7 mouse cellular contexts compared by ENCODE assay signal in the genomic region with DNA sequence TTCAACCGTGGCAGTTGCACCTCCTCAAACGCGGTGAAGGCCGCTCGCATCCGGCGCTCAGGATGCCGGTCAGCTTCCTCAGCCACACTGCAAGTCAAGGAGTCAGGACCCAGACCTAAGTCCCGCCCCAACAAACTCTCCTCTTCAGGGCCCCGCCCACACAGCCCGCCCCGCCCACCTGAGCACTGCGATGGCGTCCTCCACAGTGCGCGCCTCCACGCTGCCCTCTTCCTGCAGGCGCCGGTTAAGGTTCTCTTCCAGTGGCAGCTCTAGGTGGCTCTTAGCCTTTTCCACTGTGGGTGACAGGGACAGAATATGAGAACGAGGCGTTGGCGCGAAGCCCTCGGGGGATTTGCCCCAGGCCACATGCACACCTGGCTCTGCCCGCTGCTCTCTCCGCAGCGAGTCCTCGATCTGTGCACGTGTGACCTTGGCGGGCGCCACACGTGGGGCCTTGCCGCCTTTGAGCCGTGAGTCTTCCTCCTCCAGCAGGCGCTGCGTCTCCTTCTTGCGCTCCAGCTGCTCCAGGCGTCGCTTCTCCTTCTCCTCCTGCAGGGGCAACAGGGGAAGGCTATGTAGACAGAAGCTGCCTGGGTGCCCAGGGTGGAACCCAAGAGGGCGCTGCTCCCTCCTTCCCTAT. TPM values are rescaled to one million over a fixed set of nuclear protein-coding genes. Genes with fewer than 3 reads are reported as not detected.
DNase-seq lines count a peak whose midpoint lies in the region; ATAC-seq lines count a peak whose summit lies in the region.

No protein-coding gene starts in this region.

- H3K9me3 ChIP-seq in limb, embryonic 12.5 days: no peaks in the 10 kb centered on the region
- no peaks in the 10 kb centered on the region for H3K9me3 ChIP-seq in midbrain, embryonic 11.5 days (ENCODE audit: control insufficient read depth, low read length)
- H3K9me3 ChIP-seq in stomach, embryonic 16.5 days (replicated peaks; ENCODE audit: control insufficient read depth, low read length): no peaks in the 10 kb centered on the region

- 15% methylated on average over 40 of the region's 40 CpGs for WGBS in limb, embryonic 12.5 days
- 16% methylated on average over 39 of the region's 40 CpGs for WGBS in midbrain, embryonic 11.5 days
- WGBS in stomach, embryonic 16.5 days: 20% methylated on average over 40 of the region's 40 CpGs

- peak; percentile 19 to 29; a peak in 2 of 4 replicates for ATAC-seq in hematopoietic stem cell, adult 5-6 weeks (replicated peaks in 1 of 2; ENCODE audit: insufficient read depth in 1 of 2, low FRiP score in 2 of 2, low TSS enrichment in 1 of 2, low read depth in 1 of 2, poor library complexity in 2 of 2, severe bottlenecking in 2 of 2)
- no peak for ATAC-seq in limb, embryonic 12.5 days (ENCODE audit: insufficient number of reproducible peaks, insufficient read depth, low FRiP score, low TSS enrichment, low read depth)
- no peak for ATAC-seq in midbrain, embryonic 11.5 days (ENCODE audit: low FRiP score)
- no peak for ATAC-seq in stomach, embryonic 16.5 days (ENCODE audit: insufficient read depth, low FRiP score)

- H3K9ac ChIP-seq in limb, embryonic 12.5 days (replicated peaks): peak overlapping the region; percentile 47; the same call in 1 of the 2 replicates
- peak overlapping the region; percentile 33 for H3K9ac ChIP-seq in midbrain, embryonic 11.5 days (ENCODE audit: low read length)
- H3K9ac ChIP-seq in stomach, embryonic 16.5 days (ENCODE audit: low read length): peak overlapping the region; percentile 46

- peak; percentile 19 for DNase-seq in MEL-GATA-1-ER (ENCODE audit: extremely low read depth, low read depth)
- peak; percentile 63 for DNase-seq in c-Kit-negative CD71-positive TER-119-positive erythroid progenitor cells, embryonic 14.5 days (ENCODE audit: low read depth, low spot score)
- DNase-seq in midbrain, embryonic 11.5 days (ENCODE audit: low spot score, missing footprints): peak; percentile 94
- DNase-seq in left cerebral cortex, adult 11 months (ENCODE audit: low spot score): no peak

- H3K27ac ChIP-seq in limb, embryonic 12.5 days: peak overlapping the region; percentile 69
- peak overlapping the region; percentile 0 for H3K27ac ChIP-seq in midbrain, embryonic 11.5 days (ENCODE audit: low read depth, low read length)
- no peak overlapping the region for H3K27ac ChIP-seq in stomach, embryonic 16.5 days (ENCODE audit: low read length)

- H3K4me2 ChIP-seq in limb, embryonic 12.5 days: peak overlapping the region; percentile 55
- peak overlapping the region; percentile 27; the same call in 1 of the 2 replicates for H3K4me2 ChIP-seq in midbrain, embryonic 11.5 days
- H3K4me2 ChIP-seq in stomach, embryonic 16.5 days (ENCODE audit: low read depth, low read length): peak overlapping the region; percentile 43

- H3K4me3 ChIP-seq in limb, embryonic 12.5 days (replicated peaks): peak overlapping the region; percentile 29
- no peak overlapping the region for H3K4me3 ChIP-seq in midbrain, embryonic 11.5 days (ENCODE audit: low read depth, low read length)
- H3K4me3 ChIP-seq in stomach, embryonic 16.5 days (replicated peaks; ENCODE audit: low read length): peak overlapping the region; percentile 13

- peaks cover 8% of the 10 kb centered on the region; the same call in 1 of the 2 replicates for H3K27me3 ChIP-seq in limb, embryonic 12.5 days
- H3K27me3 ChIP-seq in midbrain, embryonic 11.5 days (ENCODE audit: control insufficient read depth, insufficient read depth, low read length): no peaks in the 10 kb centered on the region
- H3K27me3 ChIP-seq in stomach, embryonic 16.5 days (ENCODE audit: control insufficient read depth, insufficient read depth, low read length): peaks cover under 1% of the 10 kb centered on the region; the same call in 1 of the 2 replicates

- H3K4me1 ChIP-seq in limb, embryonic 12.5 days (replicated peaks): peaks cover 51% of the 10 kb centered on the region
- peaks cover 37% of the 10 kb centered on the region for H3K4me1 ChIP-seq in midbrain, embryonic 11.5 days (ENCODE audit: control insufficient read depth, insufficient read depth, low read length)
- H3K4me1 ChIP-seq in stomach, embryonic 16.5 days (ENCODE audit: control insufficient read depth, insufficient read depth, low read length): peaks cover 39% of the 10 kb centered on the region

- H3K36me3 ChIP-seq in limb, embryonic 12.5 days: peaks cover 10% of the 10 kb centered on the region; the same call in 1 of the 2 replicates
- peaks cover 4% of the 10 kb centered on the region; the same call in 1 of the 2 replicates for H3K36me3 ChIP-seq in midbrain, embryonic 11.5 days (ENCODE audit: control insufficient read depth, insufficient read depth, low read length)
- H3K36me3 ChIP-seq in stomach, embryonic 16.5 days (ENCODE audit: control insufficient read depth, insufficient read depth, low read length): peaks cover 5% of the 10 kb centered on the region; the same call in 1 of the 2 replicates

RNA-seq across cellular contexts. Expression of gene Ccdc124, which starts 5.1 kb away (rescaled TPM):
- total RNA-seq in hematopoietic stem cell, adult 5-6 weeks (2017): 18.0 and 20.1 TPM in 2 replicates
- 119 and 127 TPM in 2 replicates for polyA plus RNA-seq in limb, embryonic 12.5 days (2016; fragmentation: Nextera tagmentation; extraction: Ambion mirVana)
- polyA plus RNA-seq in midbrain, embryonic 11.5 days (2014; fragmentation: Nextera tagmentation; extraction: Ambion mirVana): 161 and 166 TPM in 2 replicates
- 85.6 and 89.6 TPM in 2 replicates for polyA plus RNA-seq in stomach, embryonic 16.5 days (2015; fragmentation: Nextera tagmentation; extraction: Ambion mirVana)

RNA-seq across cellular contexts. Expression of gene Kcnn1, which starts 5.6 kb away (rescaled TPM):
- 0.56 and 1.5 TPM in 2 replicates for total RNA-seq in hematopoietic stem cell, adult 5-6 weeks (2017)
- 4.3 and 6.0 TPM in 2 replicates for polyA plus RNA-seq in limb, embryonic 12.5 days (2016; fragmentation: Nextera tagmentation; extraction: Ambion mirVana)
- polyA plus RNA-seq in midbrain, embryonic 11.5 days (2014; fragmentation: Nextera tagmentation; extraction: Ambion mirVana): 10.9 and 12.4 TPM in 2 replicates
- 1.4 TPM in 2 replicates for polyA plus RNA-seq in stomach, embryonic 16.5 days (2015; fragmentation: Nextera tagmentation; extraction: Ambion mirVana)

RNA-seq across cellular contexts. Expression of gene Slc5a5, which starts 23.9 kb away (rescaled TPM):
- not detected in 2 replicates for total RNA-seq in hematopoietic stem cell, adult 5-6 weeks (2017)
- polyA plus RNA-seq in limb, embryonic 12.5 days (2016; fragmentation: Nextera tagmentation; extraction: Ambion mirVana): 0.15 and 0.29 TPM in 2 replicates
- polyA plus RNA-seq in midbrain, embryonic 11.5 days (2014; fragmentation: Nextera tagmentation; extraction: Ambion mirVana): 0.61 and 0.77 TPM in 2 replicates
- 8.2 and 13.8 TPM in 2 replicates for polyA plus RNA-seq in stomach, embryonic 16.5 days (2015; fragmentation: Nextera tagmentation; extraction: Ambion mirVana)

RNA-seq across cellular contexts. Expression of gene Rpl18a, which starts 28.5 kb away (rescaled TPM):
- total RNA-seq in hematopoietic stem cell, adult 5-6 weeks (2017): 2,300 and 3,111 TPM in 2 replicates
- polyA plus RNA-seq in limb, embryonic 12.5 days (2016; fragmentation: Nextera tagmentation; extraction: Ambion mirVana): 3,693 and 3,808 TPM in 2 replicates
- polyA plus RNA-seq in midbrain, embryonic 11.5 days (2014; fragmentation: Nextera tagmentation; extraction: Ambion mirVana): 2,833 and 3,086 TPM in 2 replicates
- polyA plus RNA-seq in stomach, embryonic 16.5 days (2015; fragmentation: Nextera tagmentation; extraction: Ambion mirVana): 3,565 and 3,656 TPM in 2 replicates

RNA-seq across cellular contexts. Expression of gene Arrdc2, which starts 29.2 kb away (rescaled TPM):
- total RNA-seq in hematopoietic stem cell, adult 5-6 weeks (2017): 8.6 and 8.8 TPM in 2 replicates
- polyA plus RNA-seq in limb, embryonic 12.5 days (2016; fragmentation: Nextera tagmentation; extraction: Ambion mirVana): 5.3 and 6.4 TPM in 2 replicates
- 7.1 and 8.0 TPM in 2 replicates for polyA plus RNA-seq in midbrain, embryonic 11.5 days (2014; fragmentation: Nextera tagmentation; extraction: Ambion mirVana)
- polyA plus RNA-seq in stomach, embryonic 16.5 days (2015; fragmentation: Nextera tagmentation; extraction: Ambion mirVana): 6.0 and 7.1 TPM in 2 replicates

Comparison
In these comparisons a context has a peak if more than half of its experiments do, and no peak if none do; other contexts are left out.
1. ATAC-seq: peak in hematopoietic stem cell, adult 5-6 weeks (2 of 2); none in limb, embryonic 12.5 days (single experiment), midbrain, embryonic 11.5 days (single experiment) and stomach, embryonic 16.5 days (single experiment).
2. Peak in every context shown above with its lines, with median percentiles within 50 percentile points of each other: H3K4me2 ChIP-seq and H3K9ac ChIP-seq.